Mouse (Mus musculus) MEL (cell line): ENCODE measurements around the gene Bsn.

ENCODE experiments used
- CTCF ChIP-seq, 3 experiments: IDR thresholded peaks in 2 of 3; conservative IDR thresholded peaks in 1 of 3; 2 replicates each; pipeline ENCODE4 v1.5.1; 2011 to 2012; ENCODE audit warnings: low read length in 3 of 3, low read depth in 2 of 3, mild to moderate bottlenecking in 2 of 3, improper control_type of control experiment in 1 of 3, inconsistent platforms in 1 of 3, mixed read lengths in 1 of 3, moderate library complexity in 1 of 3; ENCODE audit not compliant: control insufficient read depth in 1 of 3, insufficient read depth in 1 of 3, poor library complexity in 1 of 3, severe bottlenecking in 1 of 3
- E2F4 ChIP-seq: IDR thresholded peaks from 2 replicates; pipeline ENCODE4 v1.6.1; 2011; ENCODE audit warnings: low read depth, low read length, improper control_type of control experiment, borderline replicate concordance
- EP300 ChIP-seq, 2 experiments: IDR thresholded peaks; 2 replicates each; pipeline ENCODE4 v1.6.1; 2011; ENCODE audit warnings: improper control_type of control experiment in 2 of 2, low read length in 2 of 2, low read depth in 1 of 2, mild to moderate bottlenecking in 1 of 2
- JUND ChIP-seq: IDR thresholded peaks from 2 replicates; pipeline ENCODE4 v1.6.1; 2011; ENCODE audit warnings: low read depth, mild to moderate bottlenecking, improper control_type of control experiment, low read length
- MAZ ChIP-seq: IDR thresholded peaks from 2 replicates; pipeline ENCODE4 v1.6.1; 2012; ENCODE audit warnings: low read depth, mild to moderate bottlenecking, inconsistent platforms, low read length, improper control_type of control experiment
- POLR2A ChIP-seq, 2 experiments: IDR thresholded peaks; 2 replicates each; pipeline ENCODE4 v1.6.1; 2011 to 2012; ENCODE audit warnings: low read length in 2 of 2, mild to moderate bottlenecking in 2 of 2, control low read depth in 1 of 2, improper control_type of control experiment in 1 of 2, low read depth in 1 of 2, moderate library complexity in 1 of 2; ENCODE audit not compliant: control insufficient read depth in 1 of 2, insufficient read depth in 1 of 2, poor library complexity in 1 of 2
- RCOR1 ChIP-seq: IDR thresholded peaks from 2 replicates; pipeline ENCODE4 v1.6.1; 2012; ENCODE audit warnings: low read depth, mild to moderate bottlenecking, inconsistent platforms, low read length, improper control_type of control experiment
- SMC3 ChIP-seq: IDR thresholded peaks from 2 replicates; pipeline ENCODE4 v1.6.1; 2011; ENCODE audit warnings: low read depth, low read length, improper control_type of control experiment
- ZC3H11A ChIP-seq: IDR thresholded peaks from 2 replicates; pipeline ENCODE4 v1.6.1; 2012; ENCODE audit warnings: low read depth, mild to moderate bottlenecking, inconsistent platforms, low read length, improper control_type of control experiment
- ZNF384 ChIP-seq: IDR thresholded peaks from 2 replicates; pipeline ENCODE4 v1.6.1; 2012; ENCODE audit warnings: low read depth, mild to moderate bottlenecking, inconsistent platforms, low read length, improper control_type of control experiment

GRCm38 (mm10) chr9:108219766-108220379 is 29.7 kb upstream of the Bsn start:
- TF ChIP-seq MAZ (no peak), ZNF384 (no peak), ZC3H11A (no peak), CTCF (IDR thresholded peaks at IDR 0.05 in 2 of 3, conservative IDR thresholded peaks at IDR 0.05 in 1 of 3; ENCODE audit: control insufficient read depth in 1 of 3, insufficient read depth in 1 of 3, low read depth in 2 of 3, low read length in 3 of 3, poor library complexity in 1 of 3, severe bottlenecking in 1 of 3) (no peak), RCOR1 (no peak), EP300 (IDR thresholded peaks at IDR 0.05; ENCODE audit: low read depth in 1 of 2, low read length in 2 of 2) (no peak), E2F4 (no peak), POLR2A (IDR thresholded peaks at IDR 0.05; ENCODE audit: control insufficient read depth in 1 of 2, insufficient read depth in 1 of 2, low read depth in 1 of 2, low read length in 2 of 2, poor library complexity in 1 of 2) (no peak), SMC3 (no peak), JUND (no peak)
